Mouse (Mus musculus) adrenal gland, adult 2 months (tissue): ENCODE measurements around the gene Rala. TPM values are rescaled to one million over a fixed set of nuclear protein-coding genes. Genes with fewer than 3 reads are reported as not detected.

Experiments
- DNase-seq: peaks from one replicate; pipeline ENCODE4 v3.0.0; 2021
- polyA plus RNA-seq: library from polyadenylated mRNA; depleted of rRNA; stranded (reverse); fragments of >200 nt; gene quantifications from 2 replicates; pipeline ENCODE4 v1.2.3, GENCODE M21; 2012; rRNA removed
- total RNA-seq, 2 experiments: library from RNA; stranded (reverse); gene quantifications; 2 replicates each; pipeline ENCODE4 v1.2.3; 2021

Rala gene
- total and polyA plus RNA-seq, 3 experiments: 22.8 to 70.7 (median 55.0) TPM

DNA sequence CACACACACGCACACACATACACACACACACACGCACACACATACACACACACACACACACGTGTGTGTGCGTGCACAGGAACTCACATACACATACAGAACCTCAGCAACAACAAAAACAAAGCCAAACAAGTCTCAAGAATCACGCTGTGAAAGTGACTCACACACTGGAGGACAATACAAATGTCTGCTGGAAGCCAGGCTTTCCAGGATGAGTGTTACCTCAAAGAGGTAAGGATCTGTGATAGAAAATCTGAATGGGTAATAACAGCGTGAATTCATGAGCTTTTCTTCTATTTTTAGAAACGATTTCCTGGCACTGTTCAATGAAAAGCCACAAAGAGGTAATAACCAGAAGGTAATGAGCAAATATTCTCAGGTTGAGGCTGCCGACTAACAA is 59.8 kb downstream of the Rala start:
- no peak for DNase-seq

DNA sequence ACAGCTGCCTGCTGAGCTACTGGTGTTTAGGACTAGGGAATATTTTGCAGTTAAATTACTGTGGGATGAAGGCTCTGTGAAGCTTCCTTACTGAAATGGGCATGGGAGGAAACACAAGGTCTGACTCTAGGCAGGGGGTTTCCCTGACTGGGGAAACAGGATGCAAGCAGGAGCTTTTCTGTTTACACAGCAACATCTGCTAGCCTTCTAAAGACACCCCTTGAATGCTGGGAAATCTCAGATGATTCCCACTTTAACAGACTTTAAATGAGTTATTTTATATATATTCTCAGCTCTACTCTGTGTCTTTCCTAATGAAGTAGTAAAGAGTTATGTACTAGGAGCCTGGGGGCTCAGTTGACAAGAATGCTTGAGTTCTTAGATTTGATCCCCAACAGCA is 65.0 kb downstream of the Rala start:
- DNase-seq: no peak

DNA sequence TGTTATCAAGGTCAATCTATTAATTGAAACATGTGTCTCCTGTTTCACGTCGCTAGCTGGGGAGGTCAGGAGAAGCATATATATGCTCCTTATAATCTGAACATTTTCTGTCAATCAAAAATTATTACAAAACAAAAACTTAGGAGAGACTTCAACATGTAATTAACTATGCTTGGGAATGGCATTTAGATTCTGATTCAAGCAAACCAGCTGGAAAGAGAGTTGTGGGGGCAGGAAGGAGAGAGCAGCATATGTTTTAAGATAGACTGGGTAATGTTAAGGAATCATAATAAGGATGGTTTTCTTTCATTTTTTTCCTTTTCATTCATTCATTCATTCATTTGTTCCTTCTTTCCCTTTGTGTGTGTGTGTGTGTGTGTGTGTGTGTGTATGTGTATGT is 77.3 kb downstream of the Rala start:
- no peak for DNase-seq

DNA sequence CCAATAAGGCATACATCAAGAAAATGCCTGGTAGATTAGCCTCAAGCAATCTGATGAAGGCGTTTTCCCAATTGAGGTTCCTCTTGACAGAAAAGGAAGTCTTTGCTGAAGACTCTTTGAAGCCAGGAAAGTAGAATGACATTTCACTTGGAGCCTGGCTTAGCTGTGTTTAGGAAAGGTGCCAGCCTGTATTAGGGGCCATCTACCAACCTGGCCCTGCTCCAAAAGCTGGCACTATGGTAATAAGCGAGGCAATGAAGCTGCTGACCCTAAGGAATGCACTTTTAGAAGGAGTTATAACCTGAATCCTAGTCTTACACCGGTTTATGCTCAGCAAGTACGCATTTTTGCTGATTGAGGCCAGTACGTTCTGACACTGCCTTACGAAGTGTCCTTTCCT is 83.5 kb downstream of the Rala start:
- DNase-seq: no peak

DNA sequence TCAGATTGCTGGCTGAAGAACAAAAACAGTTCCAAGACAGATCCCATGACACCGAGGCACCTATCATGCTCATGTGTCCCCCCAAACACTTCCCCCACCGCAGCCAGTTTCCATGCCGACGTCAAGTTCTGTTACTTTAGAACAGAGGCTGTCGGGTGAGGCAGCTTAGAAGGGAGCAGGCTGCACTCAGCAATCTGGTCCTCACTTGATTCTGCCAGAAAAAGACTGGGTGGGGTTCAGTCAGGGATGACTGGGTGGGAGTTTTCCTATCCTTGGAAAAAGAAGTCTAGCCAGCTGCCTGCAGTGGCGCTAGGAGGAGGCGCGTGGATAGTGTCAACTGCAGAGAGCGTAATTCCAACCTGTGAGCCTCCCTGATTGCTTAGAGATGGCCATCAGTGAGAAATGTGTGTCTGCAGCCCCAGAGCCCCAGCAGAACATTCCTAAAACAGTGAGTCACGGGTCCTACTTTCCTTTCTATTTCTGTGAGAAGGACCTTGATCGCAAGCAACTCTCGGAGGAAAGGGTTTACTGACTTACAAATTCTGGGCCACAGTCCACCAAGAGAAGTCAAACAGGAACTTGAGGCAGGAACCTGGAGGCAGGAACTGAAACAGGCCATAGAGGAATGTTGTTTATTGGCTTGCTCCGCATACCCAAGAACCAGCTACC is 84.5 kb downstream of the Rala start:
- peak; percentile 25 for DNase-seq

DNA sequence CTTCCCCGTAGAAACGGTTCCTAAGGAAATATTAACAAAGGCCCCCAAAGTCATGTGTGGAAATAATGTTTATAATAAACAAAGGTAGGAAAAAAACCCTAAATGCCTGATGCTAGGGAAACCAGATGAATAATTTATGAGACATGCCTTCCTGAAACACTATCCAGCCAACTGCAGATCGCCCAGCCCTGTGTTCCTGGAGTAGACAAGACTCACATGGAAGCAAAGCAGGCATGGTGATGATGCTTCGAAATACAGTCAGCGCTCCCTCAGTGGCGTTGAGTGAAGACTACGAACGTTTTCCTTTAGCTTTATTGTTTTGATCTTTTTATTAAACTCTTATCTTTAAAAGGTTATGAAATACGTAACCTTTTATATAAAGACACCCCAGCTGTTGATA is 87.0 kb downstream of the Rala start:
- no peak for DNase-seq

DNA sequence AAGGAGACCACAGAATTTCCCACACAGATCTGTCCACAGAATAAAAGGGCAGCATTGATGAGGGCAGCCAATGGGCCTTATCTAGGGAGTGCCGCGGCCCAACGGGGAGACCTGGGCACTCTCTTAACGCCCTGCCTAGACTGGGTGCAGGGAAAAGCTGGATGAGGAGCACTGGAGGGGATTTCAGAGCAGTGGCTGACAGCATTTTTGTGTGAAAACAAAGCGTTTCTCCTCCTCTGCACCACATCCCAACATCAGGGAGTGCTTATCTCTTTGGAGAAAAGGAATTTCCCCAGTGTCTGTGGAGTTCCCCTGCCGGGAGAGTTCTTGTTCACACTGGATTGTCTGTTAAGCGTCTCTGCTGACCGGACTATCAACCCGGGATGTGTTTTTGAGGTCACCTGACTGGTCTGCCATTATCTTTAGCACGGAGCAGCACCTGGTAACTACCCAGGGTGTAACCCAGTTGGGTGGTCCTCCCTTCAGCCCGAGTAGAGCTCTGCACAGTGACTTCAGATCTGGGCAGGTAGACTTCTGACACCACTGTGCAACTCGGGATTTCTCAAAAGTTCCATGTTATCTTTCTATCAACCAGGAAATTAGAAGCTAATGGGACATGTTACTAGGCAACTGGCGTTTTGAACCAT is 88.4 kb downstream of the Rala start:
- no peak for DNase-seq

DNA sequence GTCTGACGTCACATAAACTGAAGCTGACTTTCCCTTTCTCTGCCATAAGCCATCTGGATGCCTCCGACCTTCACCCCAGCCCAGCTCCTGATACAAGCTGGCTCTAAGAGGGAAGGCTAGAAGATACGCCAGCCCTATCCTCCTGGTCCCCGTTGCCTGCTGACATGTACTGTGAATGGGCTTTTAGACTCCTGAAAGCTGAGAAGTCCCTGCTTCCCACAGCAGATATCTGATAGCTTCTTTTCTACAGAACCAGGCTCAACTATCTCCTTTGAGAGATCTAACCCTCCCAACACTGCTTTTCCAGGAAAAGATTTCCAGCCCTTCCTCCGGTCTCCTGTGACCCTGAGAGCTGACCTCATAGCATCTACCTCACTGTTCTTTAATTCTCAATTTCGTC is 89.3 kb downstream of the Rala start:
- DNase-seq: no peak

DNA sequence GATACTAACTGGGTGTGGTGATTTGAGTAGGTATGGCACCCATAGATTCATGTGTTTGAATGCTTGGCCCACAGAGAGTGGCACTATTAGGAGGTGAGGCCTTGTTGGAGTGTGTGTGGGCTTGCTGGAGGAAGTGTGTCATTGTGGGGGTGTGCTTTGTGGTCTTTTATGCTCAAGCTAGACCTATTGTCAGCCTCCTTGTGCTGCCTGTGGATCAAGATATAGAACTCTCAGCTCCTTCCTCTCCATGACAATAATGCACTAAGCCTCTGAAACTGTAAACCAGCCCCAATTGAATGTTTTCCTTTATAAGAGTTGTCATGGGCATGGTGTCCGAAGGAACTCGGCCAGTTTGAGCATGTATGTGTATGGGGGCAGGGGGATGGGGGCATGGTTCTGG is 100.7 kb downstream of the Rala start:
- DNase-seq: no peak

DNA sequence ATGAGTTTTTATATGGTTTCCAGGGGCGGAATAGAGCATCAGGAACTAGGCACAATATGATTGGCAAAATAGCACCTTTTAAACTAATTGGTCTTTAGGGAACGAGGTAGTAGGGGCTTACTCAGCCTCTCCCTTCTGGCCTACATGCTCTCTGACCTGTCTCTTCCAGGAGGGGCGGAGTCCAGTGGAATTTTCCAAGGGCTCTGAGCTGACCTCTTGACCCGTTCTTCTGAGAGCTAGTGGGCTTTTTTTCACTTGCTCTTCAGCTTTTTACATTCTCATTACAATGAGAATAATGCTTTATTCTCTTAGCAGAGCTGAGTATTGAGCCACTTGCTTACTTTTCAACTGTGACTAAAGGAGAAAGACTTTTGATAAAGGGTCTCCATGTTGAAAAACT is 101.3 kb downstream of the Rala start:
- DNase-seq: no peak

DNA sequence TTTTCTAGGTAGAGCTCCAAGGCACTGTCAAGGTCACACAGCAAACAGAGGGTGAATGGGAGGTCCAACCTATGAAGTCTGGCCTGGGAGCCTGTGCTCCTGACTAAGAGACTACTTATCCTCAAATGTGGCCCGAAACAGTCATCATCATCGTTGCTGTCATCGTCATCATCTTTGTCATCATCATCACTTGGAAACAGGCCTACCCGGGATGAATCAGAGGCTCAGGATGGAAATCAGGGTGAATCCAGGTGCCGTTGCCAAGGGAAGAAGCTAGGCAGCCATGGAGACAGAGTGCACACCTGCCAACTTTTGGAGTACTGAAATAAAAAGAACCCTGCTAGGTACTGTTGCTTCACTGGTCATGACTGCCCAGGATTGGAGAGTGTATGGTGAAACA is 104.9 kb downstream of the Rala start:
- peak; percentile 33 for DNase-seq

DNA sequence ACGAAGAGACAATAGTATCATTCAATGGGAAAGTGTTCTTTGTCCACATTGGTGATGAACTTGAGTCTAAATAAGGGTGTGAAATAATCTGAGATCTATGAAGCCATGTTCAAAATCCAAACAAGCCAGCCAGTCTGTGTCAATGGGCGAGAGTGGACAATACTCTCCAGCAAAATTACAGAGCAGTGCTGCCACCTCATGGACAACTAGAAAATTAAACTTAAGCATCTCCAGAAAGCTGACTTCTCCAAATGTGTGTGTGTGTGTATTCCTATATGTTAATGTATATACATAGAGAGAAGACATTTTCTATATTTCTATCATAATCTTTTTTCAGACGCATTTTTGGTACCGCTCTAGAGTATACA is 105.6 kb downstream of the Rala start:
- peak; percentile 38 for DNase-seq

DNA sequence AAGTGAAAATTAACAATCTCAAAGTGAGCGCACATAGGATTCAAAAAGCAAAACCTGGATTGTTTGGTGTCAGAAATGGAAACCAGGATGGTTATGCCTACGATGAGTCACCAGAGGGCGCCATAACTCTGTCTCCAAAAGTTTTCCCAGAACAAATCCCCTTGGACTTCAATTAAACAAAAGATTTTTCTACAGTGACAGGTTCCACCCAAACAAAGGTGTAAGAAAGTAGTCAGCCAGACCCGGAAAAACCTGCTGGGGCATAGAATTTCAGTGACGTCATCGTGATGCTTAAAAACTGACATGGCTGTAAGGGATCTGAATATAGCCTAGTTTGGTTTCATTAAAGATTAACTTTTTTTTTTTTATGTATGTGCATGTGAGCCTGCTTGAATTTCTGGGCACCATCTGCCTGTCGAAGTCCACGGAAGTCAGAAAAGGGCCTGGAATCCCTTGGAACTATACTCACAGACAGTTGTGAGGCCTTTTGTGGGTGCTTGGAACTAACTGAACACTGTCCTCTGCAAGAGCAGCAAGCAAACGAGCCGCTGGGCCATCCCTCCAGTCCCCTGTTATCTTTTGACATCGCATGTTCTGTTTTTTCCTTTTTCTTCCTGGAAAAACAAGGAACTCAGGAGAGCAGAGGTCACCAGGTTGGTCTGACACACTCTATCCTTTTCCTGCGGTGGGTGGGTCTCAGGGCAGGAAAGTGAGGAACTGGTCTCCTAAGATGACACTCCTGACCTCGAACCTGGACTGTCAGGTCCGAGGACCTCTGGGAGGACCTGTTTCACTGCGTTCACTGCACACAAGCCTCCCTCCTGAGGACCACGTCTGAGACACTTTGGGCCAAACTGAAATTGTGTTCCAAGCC is 106.2 kb downstream of the Rala start:
- peak; percentile 23 for DNase-seq

DNA sequence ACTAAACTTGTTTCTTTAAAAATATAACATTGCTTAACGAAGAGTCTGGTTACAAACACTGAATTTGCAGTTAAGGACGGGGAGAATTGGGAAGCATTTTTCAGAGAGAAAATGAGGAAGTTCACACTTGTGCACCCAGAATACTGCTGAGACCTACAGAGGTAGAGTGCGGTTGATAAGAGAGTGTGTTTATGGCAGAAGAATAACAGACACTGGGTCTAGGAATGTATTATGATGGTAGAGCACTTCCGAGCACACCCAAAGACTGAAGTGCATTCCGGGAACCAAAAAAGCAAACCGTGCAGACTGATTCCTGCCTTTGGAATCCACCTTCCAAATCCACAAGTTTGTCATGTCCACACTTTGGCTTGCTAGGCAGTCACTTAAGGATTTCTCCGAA is 107.2 kb downstream of the Rala start:
- DNase-seq: no peak

DNA sequence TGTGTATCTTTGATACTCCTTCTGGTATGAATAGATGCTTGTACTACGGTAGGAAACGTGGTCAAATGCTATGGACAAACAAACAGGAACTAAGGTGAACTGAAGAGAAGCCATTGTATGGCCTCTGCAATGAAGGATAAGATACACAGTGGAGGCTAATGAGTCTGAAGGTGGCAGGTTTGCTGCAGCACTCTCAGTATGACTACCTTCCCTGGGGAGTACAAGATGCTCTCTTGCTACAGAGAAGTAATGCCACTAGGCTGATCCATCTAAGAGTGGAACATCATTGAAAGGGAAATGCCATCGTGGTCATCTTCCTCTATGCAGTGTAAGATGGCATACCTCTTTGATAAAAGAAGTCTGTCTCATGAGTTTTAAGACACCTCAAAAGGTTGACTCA is 111.1 kb downstream of the Rala start:
- DNase-seq: no peak

Other genes starting within 250 kb of the Rala start
- 10 to 100 TPM; 19.1 to 24.6 TPM for gene Mplkip, start 249.0 kb downstream of the Rala start, total RNA-seq
- gene Mplkip, start 249.0 kb downstream of the Rala start, polyA plus RNA-seq: 22.7 and 24.9 TPM in 2 replicates
- gene Sugct, start 248.7 kb downstream of the Rala start, total RNA-seq: 1 to 10 TPM; 5.7 to 9.0 TPM
- gene Sugct, start 248.7 kb downstream of the Rala start, polyA plus RNA-seq: 0.91 and 1.5 TPM in 2 replicates
- 10 to 100 TPM; 48.8 to 78.8 TPM for gene Cdk13, start 139.1 kb downstream of the Rala start, total RNA-seq
- 105 and 130 TPM in 2 replicates for gene Cdk13, start 139.1 kb downstream of the Rala start, polyA plus RNA-seq
- 10 to 100 TPM; 24.5 to 28.7 TPM for gene Yae1d1, start 49.1 kb upstream of the Rala start, total RNA-seq
- 1.6 and 2.8 TPM in 2 replicates for gene Yae1d1, start 49.1 kb upstream of the Rala start, polyA plus RNA-seq